Mouse (Mus musculus) brown adipose tissue, adult 24 weeks (tissue): ENCODE data around the gene Ndufaf5. TPM values are rescaled to one million over a fixed set of nuclear protein-coding genes. Genes with fewer than 3 reads are reported as not detected.
A peak's percentile ranks its signal among the peaks of the same experiment; 100 is the strongest.
"Not testable (repeated sequence)": the region's sequence is repeated elsewhere in the genome, so short reads cannot be mapped to it uniquely, and the experiment has no call there.

Experiments used
- H3K27ac ChIP-seq: fragments of 200-500 bp; replicated peaks from 2 replicates; pipeline ENCODE4 v1.5.1; 2012; ENCODE audit warnings: low read depth, mild to moderate bottlenecking, low read length
- H3K4me1 ChIP-seq: fragments of 200-500 bp; 2 replicates; pipeline ENCODE4 v1.6.1; 2012; ENCODE audit warnings: low read length, mixed read lengths; ENCODE audit not compliant: control insufficient read depth, insufficient read depth, insufficient read length
- H3K4me3 ChIP-seq: fragments of 200-500 bp; 2 replicates; pipeline ENCODE4 v1.5.1; 2012; ENCODE audit warnings: low read depth, mild to moderate bottlenecking, low read length, moderate library complexity; ENCODE audit not compliant: insufficient read depth
- polyA plus RNA-seq: library from polyadenylated mRNA; stranded (reverse); fragments of >200 nt; gene quantifications from 2 replicates; pipeline ENCODE4 v1.2.4, GENCODE M21; 2012; ENCODE audit not compliant: missing spikeins, insufficient read depth, insufficient read length

Ndufaf5 gene
- polyA plus RNA-seq: 51.9 and 62.7 TPM in 2 replicates

- Histone ChIP-seq H3K27ac (peak within 1 kb of the TSS; percentile 9; the same call in 1 of the 2 replicates), H3K4me1 (0 out of 2 replicates have a peak, but pooled peaks cover 2% of the 10 kb centered on the region), H3K4me3 (peak within 1 kb of the TSS; percentile 83)
Observed at GRCm38 (mm10) chr2:140170127-140170802, at the start of gene Ndufaf5, which contains the start of gene Esf1. Ndufaf5 (plus strand) TSS chr2:140170649. Esf1 (minus strand) TSS chr2:140170564.

- H3K27ac ChIP-seq: no peak overlapping the region
- no peak overlapping the region for H3K4me3 ChIP-seq
- no peaks in the 10 kb centered on the region for H3K4me1 ChIP-seq
Observed at GRCm38 (mm10) chr2:140125516-140125915, 44.9 kb upstream of the Ndufaf5 start.

GRCm38 (mm10) chr2:140151743-140152142, 18.7 kb upstream of the Ndufaf5 start, which contains the start of gene Gm17374:
Gm17374 (plus strand) TSS chr2:140152043.
- H3K4me3 ChIP-seq, H3K27ac ChIP-seq, H3K4me1 ChIP-seq: not testable (repeated sequence)

- Histone ChIP-seq H3K27ac (no peak overlapping the region), H3K4me1 (no peaks in the 10 kb centered on the region)
Observed at GRCm38 (mm10) chr2:140159186-140159730, 11.2 kb upstream of the Ndufaf5 start.

GRCm38 (mm10) chr2:140163351-140163854, 7.0 kb upstream of the Ndufaf5 start:
- no peak overlapping the region for H3K27ac ChIP-seq
- no peak overlapping the region for H3K4me3 ChIP-seq
- H3K4me1 ChIP-seq: no peaks in the 10 kb centered on the region

More at GRCm38 (mm10) chr2:140159186-140159730, 11.2 kb upstream of the Ndufaf5 start:
- no peak overlapping the region for H3K4me3 ChIP-seq

- Histone ChIP-seq H3K27ac (no peak overlapping the region), H3K4me3 (no peak overlapping the region), H3K4me1 (0 out of 2 replicates have a peak, but pooled peaks cover 2% of the 10 kb centered on the region)
Observed at GRCm38 (mm10) chr2:140169057-140169456, 1.4 kb upstream of the Ndufaf5 start.

- Histone ChIP-seq H3K4me1 (0 out of 2 replicates have a peak, but pooled peaks cover 2% of the 10 kb centered on the region), H3K27ac (0 out of 2 replicates have a peak overlapping the region, but pooled peaks have one; percentile 9), H3K4me3 (peak overlapping the region; percentile 83)
Observed at GRCm38 (mm10) chr2:140170803-140171553, 529 bp downstream of the Ndufaf5 start.

GRCm38 (mm10) chr2:140185685-140186210, 15.3 kb downstream of the Ndufaf5 start:
- not testable (repeated sequence) for H3K4me3 ChIP-seq, H3K4me1 ChIP-seq, H3K27ac ChIP-seq

- no peak overlapping the region for H3K4me3 ChIP-seq
- H3K4me1 ChIP-seq: no peaks in the 10 kb centered on the region
- H3K27ac ChIP-seq: no peak overlapping the region
Observed at GRCm38 (mm10) chr2:140200713-140201112, 30.3 kb downstream of the Ndufaf5 start.

GRCm38 (mm10) chr2:140202573-140202972, 32.1 kb downstream of the Ndufaf5 start:
- no peaks in the 10 kb centered on the region for H3K4me1 ChIP-seq
- H3K4me3 ChIP-seq: no peak overlapping the region
- H3K27ac ChIP-seq: no peak overlapping the region

GRCm38 (mm10) chr2:140203756-140204155, 33.3 kb downstream of the Ndufaf5 start:
- Histone ChIP-seq H3K27ac (no peak overlapping the region), H3K4me3 (no peak overlapping the region), H3K4me1 (no peaks in the 10 kb centered on the region)

GRCm38 (mm10) chr2:140214519-140215027, 44.1 kb downstream of the Ndufaf5 start:
- Histone ChIP-seq H3K27ac (no peak overlapping the region), H3K4me3 (no peak overlapping the region), H3K4me1 (no peaks in the 10 kb centered on the region)

- Histone ChIP-seq H3K4me3 (no peak overlapping the region), H3K4me1 (no peaks in the 10 kb centered on the region), H3K27ac (no peak overlapping the region)
Observed at GRCm38 (mm10) chr2:140215415-140215814, 45.0 kb downstream of the Ndufaf5 start.

GRCm38 (mm10) chr2:140215965-140216364, 45.5 kb downstream of the Ndufaf5 start:
- no peak overlapping the region for H3K4me3 ChIP-seq
- H3K4me1 ChIP-seq: no peaks in the 10 kb centered on the region
- H3K27ac ChIP-seq: no peak overlapping the region

GRCm38 (mm10) chr2:140220325-140220724, 49.9 kb downstream of the Ndufaf5 start:
- Histone ChIP-seq H3K4me1 (no peaks in the 10 kb centered on the region), H3K27ac (no peak overlapping the region), H3K4me3 (no peak overlapping the region)
